Mouse (Mus musculus): ENCODE data around the gene C1s1.

DNA sequence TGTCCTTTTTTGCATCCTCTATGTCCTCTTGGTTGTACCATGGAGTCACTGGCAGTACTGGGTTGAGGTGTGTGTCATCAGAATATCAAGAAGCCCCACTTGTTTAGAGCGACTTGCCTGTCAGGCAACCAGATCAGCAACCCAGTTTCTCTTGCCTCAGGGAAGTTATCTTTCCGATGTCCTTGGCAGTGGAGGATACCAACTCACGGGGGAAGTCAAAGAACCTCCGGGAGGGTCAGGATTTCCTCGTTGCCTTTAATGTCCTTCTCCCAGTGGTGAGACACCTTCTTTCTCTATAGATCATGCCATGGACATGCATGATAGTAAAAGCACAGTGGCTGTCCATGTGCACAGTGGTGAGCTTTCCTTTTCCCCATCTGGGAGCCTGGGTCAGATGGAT, 40.1 kb downstream of the C1s1 start:
- TF ChIP-seq GABPA (IDR thresholded peaks at IDR 0.05; ENCODE audit: insufficient replicate concordance, low read depth, low read length) (no peak), PAX5 (IDR thresholded peaks at IDR 0.05; ENCODE audit: low read length) (no peak), NRF1 (IDR thresholded peaks at IDR 0.05; ENCODE audit: low read depth, low read length) (no peak), ZC3H11A (IDR thresholded peaks at IDR 0.05; ENCODE audit: low read depth, low read length) (no peak), CTCF (conservative IDR thresholded peaks at IDR 0.05 in 1 of 2, IDR thresholded peaks at IDR 0.05 in 1 of 2; ENCODE audit: low read depth in 2 of 2, low read length in 2 of 2) (no peak), MYC (IDR thresholded peaks at IDR 0.05; ENCODE audit: low read depth, low read length) (no peak), TCF12 (IDR thresholded peaks at IDR 0.05; ENCODE audit: low read depth, low read length) (no peak), USF2 (conservative IDR thresholded peaks at IDR 0.05; ENCODE audit: low read depth, low read length) (no peak)

All from CH12.LX (cell line).